Mouse (Mus musculus): ENCODE measurements around the gene Nck1. TPM values are rescaled to one million over a fixed set of nuclear protein-coding genes. Genes with fewer than 3 reads are reported as not detected.

Nck1 gene
- total and polyA plus RNA-seq, 3 experiments: 16.7 to 27.4 (median 25.2) TPM

- H3K27me3 ChIP-seq (replicated peaks): no peaks in the 10 kb centered on the region
- no peaks in the 10 kb centered on the region for H3K9me3 ChIP-seq (replicated peaks; ENCODE audit: low read length)
- no peak for TF ChIP-seq CHD2 (IDR thresholded peaks at IDR 0.05; ENCODE audit: low read length)
These were observed 79.2 kb downstream of the Nck1 start for GRCm38 (mm10) chr9:100466743-100467142.

GRCm38 (mm10) chr9:100465988-100466387, 79.9 kb downstream of the Nck1 start:
- no peak for DNase-seq (ENCODE audit: extremely low read depth)
- dilution Hi-C loops (cut with MboI; ENCODE audit: extremely low pct_ligation_motif_present, extremely low pct_unique_long_range_greater_than_20kb, low sequenced_read_pairs): no loop called here
- peaks cover 6 to 49% of the 10 kb centered on the region in 2 experiments for H3K36me3 ChIP-seq (replicated peaks in 1 of 2; ENCODE audit: control insufficient read depth in 1 of 2, insufficient read depth in 1 of 2, low read length in 1 of 2)

More at GRCm38 (mm10) chr9:100466743-100467142, 79.2 kb downstream of the Nck1 start:
- H3K4me3 ChIP-seq (replicated peaks in 1 of 3; ENCODE audit: low read depth in 2 of 3, low read length in 2 of 3, poor library complexity in 1 of 3): no peak overlapping the region
- no peak overlapping the region for H3K9ac ChIP-seq (ENCODE audit: insufficient read depth, low read depth)
- dilution Hi-C loops (cut with MboI; ENCODE audit: extremely low pct_ligation_motif_present, extremely low pct_unique_long_range_greater_than_20kb, low sequenced_read_pairs) (no loop called here), in situ Hi-C loops (cut with MboI; ENCODE audit: low pct_ligation_motif_present, low pct_unique_long_range_greater_than_20kb, low sequenced_read_pairs) (loop anchor here (25.0 kb wide), 1 partner anchor 446 kb away; no protein-coding TSS in a partner anchor)
- no peaks in the 10 kb centered on the region for H3K4me1 ChIP-seq (ENCODE audit: control insufficient read depth in 1 of 2, insufficient read depth in 2 of 2)
- H3K27ac ChIP-seq (ENCODE audit: insufficient read depth, low read depth): no peak overlapping the region
- H3K79me2 ChIP-seq (replicated peaks; ENCODE audit: control insufficient read depth, extremely low read depth, insufficient read depth, poor library complexity, severe bottlenecking): no peaks in the 10 kb centered on the region
- no peak overlapping the region for H3K4me2 ChIP-seq (ENCODE audit: insufficient read depth, low read depth, poor library complexity, severe bottlenecking)
- no peak for DNase-seq (ENCODE audit: extremely low read depth)
- H3K36me3 ChIP-seq (replicated peaks in 1 of 2; ENCODE audit: control insufficient read depth in 1 of 2, insufficient read depth in 1 of 2, low read length in 1 of 2): peaks cover 6 to 41% of the 10 kb centered on the region in 2 experiments

DNA sequence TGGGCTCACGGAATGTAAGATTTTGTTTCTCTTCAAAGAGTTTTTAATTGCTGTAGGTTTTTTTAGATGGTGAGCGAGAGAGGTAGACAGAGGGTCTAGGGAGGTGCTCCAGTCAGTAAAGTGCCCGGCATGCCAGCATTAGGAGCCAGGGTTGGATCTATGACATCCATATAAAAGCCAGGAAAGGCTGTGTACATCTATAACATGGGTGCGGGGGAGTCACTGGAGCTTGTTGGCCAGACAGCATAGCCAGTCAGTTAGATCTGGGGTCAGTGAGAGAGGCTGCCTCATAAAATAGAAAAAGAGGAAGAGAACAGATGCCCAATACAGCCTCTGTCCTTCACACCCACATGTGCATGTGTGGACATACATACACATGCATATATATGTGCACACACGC, 80.6 kb downstream of the Nck1 start:
- dilution Hi-C loops (cut with MboI; ENCODE audit: extremely low pct_ligation_motif_present, extremely low pct_unique_long_range_greater_than_20kb, low sequenced_read_pairs): no loop called here
- Histone ChIP-seq H3K36me3 (replicated peaks in 1 of 2; ENCODE audit: control insufficient read depth in 1 of 2, insufficient read depth in 1 of 2, low read length in 1 of 2) (peaks cover 8 to 54% of the 10 kb centered on the region in 2 experiments), H3K4me1 (ENCODE audit: control insufficient read depth in 1 of 2, insufficient read depth in 2 of 2) (no peaks in the 10 kb centered on the region)

More at GRCm38 (mm10) chr9:100465988-100466387, 79.9 kb downstream of the Nck1 start:
- no peaks in the 10 kb centered on the region for H3K79me2 ChIP-seq (replicated peaks; ENCODE audit: control insufficient read depth, extremely low read depth, insufficient read depth, poor library complexity, severe bottlenecking)
- H3K27me3 ChIP-seq (replicated peaks): no peaks in the 10 kb centered on the region
- TF ChIP-seq MAX (IDR thresholded peaks at IDR 0.05; ENCODE audit: low read length) (no peak), SIN3A (IDR thresholded peaks at IDR 0.05; ENCODE audit: low read length) (no peak), TCF12 (IDR thresholded peaks at IDR 0.05; ENCODE audit: low read depth, low read length) (no peak), MEF2A (IDR thresholded peaks at IDR 0.05; ENCODE audit: borderline replicate concordance, low read depth, low read length) (no peak), JUN (IDR thresholded peaks at IDR 0.05; ENCODE audit: insufficient read depth, low read depth, low read length) (no peak), JUND (conservative IDR thresholded peaks at IDR 0.05; ENCODE audit: low read depth, low read length) (no peak), ZMIZ1 (IDR thresholded peaks at IDR 0.05; ENCODE audit: low read depth, low read length) (no peak), KAT2A (IDR thresholded peaks at IDR 0.05; ENCODE audit: insufficient replicate concordance, low read length) (no peak), ZC3H11A (IDR thresholded peaks at IDR 0.05; ENCODE audit: low read depth, low read length) (no peak), SMC3 (IDR thresholded peaks at IDR 0.05; ENCODE audit: low read depth, low read length) (no peak), BHLHE40 (IDR thresholded peaks at IDR 0.05; ENCODE audit: low read depth, low read length) (no peak), CHD2 (IDR thresholded peaks at IDR 0.05; ENCODE audit: low read length) (no peak), MYC (IDR thresholded peaks at IDR 0.05; ENCODE audit: low read depth, low read length) (no peak), RAD21 (IDR thresholded peaks at IDR 0.05; ENCODE audit: low read depth, low read length) (no peak), ELF1 (IDR thresholded peaks at IDR 0.05; ENCODE audit: low read depth, low read length) (no peak), RCOR1 (conservative IDR thresholded peaks at IDR 0.05; ENCODE audit: low read depth, low read length) (no peak), CTCF (conservative IDR thresholded peaks at IDR 0.05 in 1 of 2, IDR thresholded peaks at IDR 0.05 in 1 of 2; ENCODE audit: low read depth in 2 of 2, low read length in 2 of 2) (no peak)
- no peak overlapping the region for H3K9ac ChIP-seq (ENCODE audit: insufficient read depth, low read depth)
- no peaks in the 10 kb centered on the region for H3K9me3 ChIP-seq (replicated peaks; ENCODE audit: low read length)
- no peaks in the 10 kb centered on the region for H3K4me1 ChIP-seq (ENCODE audit: control insufficient read depth in 1 of 2, insufficient read depth in 2 of 2)
- no peak overlapping the region for H3K4me3 ChIP-seq (replicated peaks in 1 of 3; ENCODE audit: low read depth in 2 of 3, low read length in 2 of 3, poor library complexity in 1 of 3)
- no peak overlapping the region for H3K4me2 ChIP-seq (ENCODE audit: insufficient read depth, low read depth, poor library complexity, severe bottlenecking)
- H3K27ac ChIP-seq (ENCODE audit: insufficient read depth, low read depth): no peak overlapping the region
- in situ Hi-C loops (cut with MboI; ENCODE audit: low pct_ligation_motif_present, low pct_unique_long_range_greater_than_20kb, low sequenced_read_pairs): loop anchor here (25.0 kb wide), 1 partner anchor 446 kb away; no protein-coding TSS in a partner anchor

More for the DNA sequence above, 80.6 kb downstream of the Nck1 start:
- in situ Hi-C loops (cut with MboI; ENCODE audit: low pct_ligation_motif_present, low pct_unique_long_range_greater_than_20kb, low sequenced_read_pairs): loop anchor here (25.0 kb wide), 1 partner anchor 447 kb away; no protein-coding TSS in a partner anchor
- Histone ChIP-seq H3K4me2 (ENCODE audit: insufficient read depth, low read depth, poor library complexity, severe bottlenecking) (no peak overlapping the region), H3K9ac (ENCODE audit: insufficient read depth, low read depth) (no peak overlapping the region), H3K4me3 (replicated peaks in 1 of 3; ENCODE audit: low read depth in 2 of 3, low read length in 2 of 3, poor library complexity in 1 of 3) (no peak overlapping the region), H3K27me3 (replicated peaks) (no peaks in the 10 kb centered on the region), H3K9me3 (replicated peaks; ENCODE audit: low read length) (no peaks in the 10 kb centered on the region), H3K79me2 (replicated peaks; ENCODE audit: control insufficient read depth, extremely low read depth, insufficient read depth, poor library complexity, severe bottlenecking) (no peaks in the 10 kb centered on the region), H3K27ac (ENCODE audit: insufficient read depth, low read depth) (no peak overlapping the region)
- no peak for TF ChIP-seq MEF2A (IDR thresholded peaks at IDR 0.05; ENCODE audit: borderline replicate concordance, low read depth, low read length)
- TF ChIP-seq HCFC1 (IDR thresholded peaks at IDR 0.05; ENCODE audit: low read depth, low read length): no peak
- no peak for TF ChIP-seq ZKSCAN1 (IDR thresholded peaks at IDR 0.05; ENCODE audit: borderline replicate concordance, low read depth, low read length)
- no peak for TF ChIP-seq CTCF (conservative IDR thresholded peaks at IDR 0.05 in 1 of 2, IDR thresholded peaks at IDR 0.05 in 1 of 2; ENCODE audit: low read depth in 2 of 2, low read length in 2 of 2)
- no peak for TF ChIP-seq GABPA (IDR thresholded peaks at IDR 0.05; ENCODE audit: insufficient replicate concordance, low read depth, low read length)
- TF ChIP-seq ZC3H11A (IDR thresholded peaks at IDR 0.05; ENCODE audit: low read depth, low read length): no peak
- TF ChIP-seq NRF1 (IDR thresholded peaks at IDR 0.05; ENCODE audit: low read depth, low read length): no peak
- no peak for TF ChIP-seq ETS1 (conservative IDR thresholded peaks at IDR 0.05; ENCODE audit: low read depth, low read length)
- TF ChIP-seq EP300 (IDR thresholded peaks at IDR 0.05; ENCODE audit: low read length): no peak
- no peak for TF ChIP-seq UBTF (IDR thresholded peaks at IDR 0.05; ENCODE audit: low read depth, low read length)
- TF ChIP-seq JUND (conservative IDR thresholded peaks at IDR 0.05; ENCODE audit: low read depth, low read length): no peak
- no peak for TF ChIP-seq MXI1 (IDR thresholded peaks at IDR 0.05; ENCODE audit: low read depth, low read length)
- no peak for TF ChIP-seq BHLHE40 (IDR thresholded peaks at IDR 0.05; ENCODE audit: low read depth, low read length)
- no peak for TF ChIP-seq MYC (IDR thresholded peaks at IDR 0.05; ENCODE audit: low read depth, low read length)
- no peak for TF ChIP-seq ZMIZ1 (IDR thresholded peaks at IDR 0.05; ENCODE audit: low read depth, low read length)
- TF ChIP-seq E2F4 (IDR thresholded peaks at IDR 0.05; ENCODE audit: insufficient replicate concordance, low read depth, low read length): no peak
- no peak for TF ChIP-seq JUN (IDR thresholded peaks at IDR 0.05; ENCODE audit: insufficient read depth, low read depth, low read length)
- no peak for DNase-seq (ENCODE audit: extremely low read depth)
